Mouse (Mus musculus) layer of hippocampus, postnatal 36 days (tissue): Measurements from ENCODE around the gene Rest. TPM values are rescaled to one million over a fixed set of nuclear protein-coding genes. Genes with fewer than 3 reads are reported as not detected.

Experiments
- DNase-seq, 2 experiments: peaks; one replicate each; pipeline ENCODE4 v3.0.0; 2022
- total RNA-seq, 2 experiments: library from RNA; stranded (reverse); gene quantifications; 2 replicates each; pipeline ENCODE4 v1.2.3; 2021

The Rest gene
- total RNA-seq, 2 experiments from 2014 or later = 4.1 to 4.4 TPM

- peak; percentile 22 to 27 for DNase-seq
Measured at GRCm38 (mm10) chr5:77266066-77266885, 985 bp downstream of the Rest start.

- DNase-seq = no peak
Measured at GRCm38 (mm10) chr5:77266886-77267401, 1.7 kb downstream of the Rest start.

- DNase-seq = no peak
Measured at GRCm38 (mm10) chr5:77267441-77267840, 2.1 kb downstream of the Rest start.

DNA sequence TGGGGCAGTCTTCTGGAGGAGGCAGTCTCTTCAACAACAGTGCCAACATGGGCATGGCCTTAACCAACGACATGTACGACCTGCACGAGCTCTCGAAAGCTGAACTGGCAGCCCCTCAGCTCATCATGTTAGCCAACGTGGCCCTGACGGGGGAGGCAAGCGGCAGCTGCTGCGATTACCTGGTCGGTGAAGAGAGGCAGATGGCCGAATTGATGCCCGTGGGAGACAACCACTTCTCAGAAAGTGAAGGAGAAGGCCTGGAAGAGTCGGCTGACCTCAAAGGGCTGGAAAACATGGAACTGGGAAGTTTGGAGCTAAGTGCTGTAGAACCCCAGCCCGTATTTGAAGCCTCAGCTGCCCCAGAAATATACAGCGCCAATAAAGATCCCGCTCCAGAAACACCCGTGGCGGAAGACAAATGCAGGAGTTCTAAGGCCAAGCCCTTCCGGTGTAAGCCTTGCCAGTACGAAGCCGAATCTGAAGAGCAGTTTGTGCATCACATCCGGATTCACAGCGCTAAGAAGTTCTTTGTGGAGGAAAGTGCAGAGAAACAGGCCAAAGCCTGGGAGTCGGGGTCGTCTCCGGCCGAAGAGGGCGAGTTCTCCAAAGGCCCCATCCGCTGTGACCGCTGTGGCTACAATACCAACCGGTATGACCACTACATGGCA is 2.8 kb downstream of the Rest start:
- DNase-seq = no peak

- no peak for DNase-seq
Measured at GRCm38 (mm10) chr5:77269399-77269798, 4.1 kb downstream of the Rest start.

- no peak for DNase-seq
Measured at GRCm38 (mm10) chr5:77273151-77273550, 7.9 kb downstream of the Rest start.

DNA sequence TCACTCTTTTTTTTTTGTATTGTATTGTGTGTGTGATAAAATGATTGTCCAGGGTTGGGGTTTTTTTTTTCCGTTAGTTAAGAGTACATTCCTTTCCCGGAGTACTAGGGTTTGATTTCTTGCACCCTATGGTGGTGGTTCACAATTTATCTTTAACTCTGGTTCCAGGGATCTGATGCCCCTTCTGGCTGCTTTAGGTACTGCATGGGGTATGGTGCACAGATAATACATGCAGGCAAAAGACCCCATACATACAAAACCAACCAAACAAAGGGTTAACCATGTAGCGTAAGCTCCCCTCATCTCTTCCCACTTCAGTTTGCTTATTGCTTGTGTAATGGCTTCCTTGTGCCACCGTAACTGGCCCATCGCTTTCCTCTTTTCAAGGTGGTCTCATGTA is 10.7 kb downstream of the Rest start:
- no peak for DNase-seq

- DNase-seq = no peak
Measured at GRCm38 (mm10) chr5:77277204-77277603, 11.9 kb downstream of the Rest start.

DNA sequence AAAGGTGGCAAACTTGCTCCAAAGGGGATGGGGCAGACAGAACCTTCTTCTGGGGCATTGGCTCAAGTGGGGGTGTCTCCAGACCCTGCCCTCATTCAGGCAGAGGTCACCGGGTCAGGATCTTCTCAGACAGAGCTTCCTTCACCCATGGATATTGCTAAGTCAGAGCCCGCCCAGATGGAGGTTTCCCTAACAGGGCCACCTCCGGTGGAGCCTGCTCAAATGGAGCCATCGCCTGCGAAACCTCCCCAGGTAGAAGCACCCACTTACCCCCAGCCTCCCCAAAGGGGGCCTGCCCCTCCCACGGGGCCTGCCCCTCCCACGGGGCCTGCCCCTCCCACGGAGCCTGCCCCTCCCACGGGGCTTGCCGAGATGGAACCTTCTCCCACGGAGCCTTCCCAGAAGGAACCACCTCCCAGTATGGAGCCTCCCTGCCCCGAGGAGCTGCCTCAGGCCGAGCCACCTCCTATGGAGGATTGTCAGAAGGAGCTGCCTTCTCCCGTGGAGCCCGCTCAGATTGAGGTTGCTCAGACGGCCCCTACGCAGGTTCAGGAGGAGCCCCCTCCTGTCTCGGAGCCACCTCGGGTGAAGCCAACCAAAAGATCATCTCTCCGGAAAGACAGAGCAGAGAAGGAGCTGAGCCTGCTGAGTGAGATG is 16.4 kb downstream of the Rest start:
- no peak for DNase-seq

GRCm38 (mm10) chr5:77282242-77282641 is 17.0 kb downstream of the Rest start:
- no peak for DNase-seq

DNA sequence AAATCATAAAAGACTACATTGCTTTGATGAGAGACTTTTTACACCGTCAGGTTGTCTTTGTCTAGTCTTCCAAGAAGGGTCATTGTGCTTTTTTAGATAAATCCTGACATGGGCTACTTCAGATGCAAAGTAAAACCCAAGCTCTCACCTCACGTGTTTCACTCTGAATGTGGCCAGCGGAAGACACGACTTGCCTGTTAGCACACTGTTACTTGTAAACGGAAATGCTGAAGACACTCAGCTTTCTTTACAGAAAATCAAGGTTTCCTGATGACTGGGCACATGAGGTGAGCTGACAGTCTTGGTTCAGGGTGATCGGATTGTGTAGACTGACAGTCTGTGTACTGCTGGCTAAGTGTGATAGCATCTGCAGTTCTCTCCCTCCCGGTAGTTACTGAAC is 20.4 kb downstream of the Rest start:
- DNase-seq = no peak

- no peak for DNase-seq
Measured at GRCm38 (mm10) chr5:77286904-77287303, 21.6 kb downstream of the Rest start.

DNA sequence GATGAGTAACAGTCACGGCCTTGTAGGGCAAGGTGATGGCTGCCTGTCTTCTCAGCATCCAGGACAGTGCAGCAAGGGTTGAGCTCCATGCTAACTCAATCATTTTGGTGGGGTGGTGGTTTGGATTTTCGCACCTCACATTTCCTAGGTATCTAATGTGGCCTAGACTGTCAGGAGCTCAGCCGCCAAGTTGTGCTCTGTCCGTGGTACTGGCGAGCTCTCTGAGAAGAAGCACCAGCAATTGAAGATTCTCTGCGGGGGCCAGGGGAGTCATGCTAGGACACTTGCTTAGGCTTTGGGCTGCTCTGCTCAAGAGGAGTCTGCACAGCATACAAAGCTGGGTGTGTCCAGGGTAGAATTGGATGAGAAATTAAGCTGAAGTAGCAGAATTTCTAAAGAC is 22.6 kb downstream of the Rest start:
- DNase-seq = no peak

- DNase-seq = no peak
Measured at GRCm38 (mm10) chr5:77289686-77290085, 24.4 kb downstream of the Rest start.

GRCm38 (mm10) chr5:77290606-77291005 is 25.3 kb downstream of the Rest start:
- DNase-seq = no peak

DNA sequence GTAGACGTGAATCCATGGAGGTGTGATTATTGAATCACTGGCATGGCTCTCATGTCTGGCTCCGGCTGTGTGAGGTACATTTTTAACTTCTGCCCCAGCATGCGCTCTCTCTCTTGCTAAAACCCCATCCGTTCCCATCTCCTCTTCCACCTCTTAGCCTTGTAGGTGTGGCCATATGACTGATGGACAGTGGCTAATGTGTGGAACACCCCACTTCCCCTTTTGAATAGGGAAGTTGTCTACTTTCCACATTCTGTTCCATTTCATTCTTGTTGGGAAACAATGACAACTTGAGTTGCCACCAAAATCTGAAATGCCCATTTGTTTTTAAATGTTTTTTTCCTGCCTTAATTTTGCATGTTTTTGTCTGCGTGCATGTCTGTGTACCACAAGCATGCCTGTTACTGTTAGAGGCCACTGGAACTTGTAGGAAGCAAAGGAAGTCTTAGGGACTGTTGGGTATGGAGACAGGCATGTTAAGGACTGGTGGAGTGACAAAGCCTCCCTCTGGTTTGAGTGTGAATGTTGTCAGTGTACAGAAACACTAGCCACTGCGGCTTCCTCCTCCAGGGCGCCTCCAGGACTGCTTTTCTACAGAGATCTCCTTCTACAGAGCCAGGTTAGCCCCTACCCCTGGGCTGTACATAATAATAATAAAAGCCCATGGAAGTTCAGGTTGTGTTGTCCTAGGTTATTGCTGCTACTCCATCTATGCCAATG is 27.7 kb downstream of the Rest start:
- DNase-seq = no peak

DNA sequence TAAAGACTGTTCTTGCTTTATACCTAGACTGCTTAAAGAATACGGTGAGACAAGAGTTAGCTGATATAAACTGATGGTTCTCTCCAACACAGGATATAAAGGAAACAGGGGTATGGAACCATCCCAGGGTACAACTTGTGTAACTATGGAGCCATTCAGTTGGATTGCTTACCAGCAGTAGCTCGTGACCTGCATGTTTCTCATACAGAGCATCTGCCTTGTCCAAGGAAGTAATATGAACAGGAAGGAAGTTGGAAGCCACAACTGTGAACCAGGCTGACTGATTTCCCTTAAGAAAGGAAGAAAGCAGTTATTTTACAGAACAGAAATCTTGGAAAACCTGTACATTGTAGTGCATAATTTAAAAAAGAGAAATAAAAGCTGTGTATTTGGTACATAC is 34.2 kb downstream of the Rest start:
- DNase-seq = no peak

DNA sequence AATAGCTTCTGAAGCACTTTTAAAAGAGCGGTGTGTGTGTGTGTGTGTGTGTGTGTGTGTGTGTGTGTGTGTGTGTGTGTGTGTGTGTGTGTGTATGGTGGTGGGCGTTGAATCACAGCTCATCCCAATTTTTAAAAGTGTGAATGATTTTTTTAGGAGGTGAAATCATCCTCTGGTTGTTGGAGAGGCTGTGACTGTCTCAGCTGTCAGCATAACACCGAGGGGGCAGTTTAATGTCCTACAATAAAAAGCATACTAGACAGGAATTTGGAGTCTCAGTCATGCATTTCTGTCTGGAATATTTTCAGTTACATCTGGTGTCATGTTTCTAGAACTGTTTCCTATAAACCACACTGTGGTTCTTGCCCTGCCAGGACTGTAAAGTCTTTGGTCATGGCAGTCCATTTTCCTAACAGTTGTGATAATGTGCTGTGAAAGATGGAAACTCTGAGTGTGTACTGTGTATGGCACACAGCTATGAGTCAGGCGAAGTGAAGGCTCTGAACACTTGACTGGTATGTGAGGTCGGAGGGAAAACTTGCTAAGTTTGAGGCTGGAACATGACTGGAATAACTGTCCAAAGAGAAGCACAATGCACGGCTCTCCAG is 36.1 kb downstream of the Rest start:
- no peak for DNase-seq

GRCm38 (mm10) chr5:77307821-77308553 is 42.7 kb downstream of the Rest start:
- DNase-seq = no peak

- no peak for DNase-seq
Measured at GRCm38 (mm10) chr5:77309051-77309906, 44.0 kb downstream of the Rest start.
